Mouse (Mus musculus) cerebellum, postnatal 36 days (tissue): Measurements from ENCODE around the gene Gm44503.
A peak's percentile ranks its signal among the peaks of the same experiment; 100 is the strongest.

Experiments used
- DNase-seq, 2 experiments: peaks; one replicate each; pipeline ENCODE4 v3.0.0; 2021 to 2022; ENCODE audit warnings: mixed read lengths in 2 of 2

The Gm44503 gene

GRCm38 (mm10) chr9:73030443-73030842 lies 71.8 kb downstream of the Gm44503 start:
- no peak for DNase-seq

- DNase-seq, result peak; percentile 51 to 65
Observed at GRCm38 (mm10) chr9:73031421-73031820, 72.8 kb downstream of the Gm44503 start.

- no peak for DNase-seq
Observed at GRCm38 (mm10) chr9:73033406-73033805, 74.8 kb downstream of the Gm44503 start.

GRCm38 (mm10) chr9:73039222-73039945 lies 80.7 kb downstream of the Gm44503 start:
- peak; percentile 97 to 98 for DNase-seq

- no peak for DNase-seq
Observed at GRCm38 (mm10) chr9:73040080-73040479, 81.4 kb downstream of the Gm44503 start, which contains the start of gene Pigb. Gene Pigb, minus strand, starts transcription at chr9:73040378.

GRCm38 (mm10) chr9:73044146-73045079 lies 85.8 kb downstream of the Gm44503 start, which contains the start of gene Rab27a:
Gene Rab27a, plus strand, starts transcription at chr9:73044854.
- DNase-seq, result peak; percentile 87 to 93

- peak in 1 of 2 experiments; percentile 34 for DNase-seq
Observed at GRCm38 (mm10) chr9:73045204-73045603, 86.6 kb downstream of the Gm44503 start.

- DNase-seq, result no peak
Observed at GRCm38 (mm10) chr9:73045711-73046110, 87.1 kb downstream of the Gm44503 start.

GRCm38 (mm10) chr9:73047906-73048305 lies 89.3 kb downstream of the Gm44503 start:
- DNase-seq, result no peak

GRCm38 (mm10) chr9:73048927-73049326 lies 90.3 kb downstream of the Gm44503 start:
- DNase-seq, result no peak

GRCm38 (mm10) chr9:73049833-73050232 lies 91.2 kb downstream of the Gm44503 start:
- no peak for DNase-seq

GRCm38 (mm10) chr9:73050606-73051005 lies 92.0 kb downstream of the Gm44503 start:
- DNase-seq, result no peak

GRCm38 (mm10) chr9:73055441-73055911 lies 96.8 kb downstream of the Gm44503 start:
- no peak for DNase-seq

GRCm38 (mm10) chr9:73059224-73059623 lies 100.6 kb downstream of the Gm44503 start:
- no peak for DNase-seq

GRCm38 (mm10) chr9:73063621-73064290 lies 105.1 kb downstream of the Gm44503 start:
- no peak for DNase-seq
